Mouse (Mus musculus) liver, adult (tissue): Measurements from ENCODE around the gene Pglyrp3.

Source experiments
- GATA4 ChIP-seq: IDR thresholded peaks from 2 replicates; pipeline ENCODE4 v1.6.1; 2014; ENCODE audit warnings: mild to moderate bottlenecking, low read length; ENCODE audit not compliant: insufficient replicate concordance

Gene Pglyrp3

DNA sequence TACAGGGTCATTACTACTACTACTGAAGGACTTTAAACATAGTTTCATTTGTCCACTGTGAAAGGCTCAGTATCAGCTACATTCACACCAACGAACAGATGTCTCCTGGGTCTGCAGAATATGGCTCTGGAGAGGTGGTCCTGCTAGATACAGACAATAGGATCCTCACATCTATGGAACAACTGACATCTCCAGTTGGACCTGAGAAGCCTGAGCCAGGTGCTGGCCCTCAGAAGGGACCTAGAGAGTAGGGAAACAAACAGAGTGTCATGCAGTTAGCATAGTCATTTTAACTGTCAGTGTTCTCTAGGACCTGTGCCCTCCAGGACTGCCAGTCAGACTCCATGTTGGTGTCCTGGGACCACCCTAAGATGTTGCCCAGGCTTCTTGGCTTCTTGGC, at the start of gene Pglyrp3:
Pglyrp3 (plus strand) TSS at position 301 of the 400 bp plus-strand sequence.
- no peak for TF ChIP-seq GATA4

DNA sequence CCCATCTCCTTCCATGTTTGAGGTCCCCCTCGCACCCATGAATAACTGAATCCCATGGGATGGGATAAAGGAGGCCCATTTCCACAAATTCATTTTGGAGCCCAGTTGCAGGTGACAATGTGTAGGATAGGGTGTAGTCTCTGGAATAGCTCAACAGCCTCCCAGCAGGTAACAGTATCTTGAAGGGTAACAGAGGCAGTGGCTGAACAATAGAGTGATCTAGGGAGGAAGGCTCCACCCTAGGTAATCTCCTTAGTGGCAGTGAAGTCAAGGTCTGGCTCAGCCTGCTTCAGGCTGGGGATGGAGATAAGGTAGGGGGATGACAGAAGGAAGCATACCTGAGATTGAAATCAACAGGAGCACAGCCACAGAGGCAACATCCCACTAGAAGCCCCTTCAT, 3.4 kb upstream of the Pglyrp3 start:
- TF ChIP-seq GATA4: no peak

DNA sequence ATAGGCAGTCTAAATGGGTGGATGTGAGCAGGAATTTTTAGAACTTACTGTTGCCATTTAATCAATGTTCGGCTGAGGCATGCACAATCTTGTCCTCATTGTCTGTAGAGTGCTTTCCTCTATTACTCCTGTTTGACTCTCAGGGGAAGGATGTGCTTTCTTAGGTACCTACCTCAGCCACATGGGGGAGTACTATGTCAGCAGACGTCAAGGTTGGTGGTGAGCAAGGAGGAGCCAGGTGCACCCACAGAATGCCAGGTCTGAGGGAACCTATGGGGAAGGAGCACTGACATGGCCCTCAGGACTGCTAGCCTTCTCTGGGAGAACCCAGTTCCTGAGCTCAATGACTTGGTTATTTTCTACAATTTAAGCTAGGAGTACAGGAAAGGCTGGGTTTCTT, 18.8 kb downstream of the Pglyrp3 start:
- no peak for TF ChIP-seq GATA4

DNA sequence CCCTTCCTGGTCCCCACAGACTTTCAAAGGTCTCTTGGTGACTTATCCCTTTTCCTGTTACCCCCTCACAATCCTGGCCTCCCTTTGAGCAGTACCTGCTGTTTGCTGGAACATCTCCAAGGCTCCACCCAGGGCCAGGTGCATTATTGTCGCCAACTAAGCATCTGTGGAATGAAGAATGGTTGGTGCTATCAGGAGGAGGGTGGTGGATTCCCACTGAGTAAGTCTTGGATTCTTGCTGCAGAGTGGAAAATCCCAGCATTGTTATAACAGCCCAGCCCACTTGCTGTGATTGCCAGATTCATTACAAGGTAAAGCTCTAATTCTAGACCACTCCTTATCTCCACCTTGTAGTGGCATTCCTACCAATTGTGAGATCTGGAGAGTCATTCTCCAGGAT, 19.5 kb downstream of the Pglyrp3 start:
- no peak for TF ChIP-seq GATA4

DNA sequence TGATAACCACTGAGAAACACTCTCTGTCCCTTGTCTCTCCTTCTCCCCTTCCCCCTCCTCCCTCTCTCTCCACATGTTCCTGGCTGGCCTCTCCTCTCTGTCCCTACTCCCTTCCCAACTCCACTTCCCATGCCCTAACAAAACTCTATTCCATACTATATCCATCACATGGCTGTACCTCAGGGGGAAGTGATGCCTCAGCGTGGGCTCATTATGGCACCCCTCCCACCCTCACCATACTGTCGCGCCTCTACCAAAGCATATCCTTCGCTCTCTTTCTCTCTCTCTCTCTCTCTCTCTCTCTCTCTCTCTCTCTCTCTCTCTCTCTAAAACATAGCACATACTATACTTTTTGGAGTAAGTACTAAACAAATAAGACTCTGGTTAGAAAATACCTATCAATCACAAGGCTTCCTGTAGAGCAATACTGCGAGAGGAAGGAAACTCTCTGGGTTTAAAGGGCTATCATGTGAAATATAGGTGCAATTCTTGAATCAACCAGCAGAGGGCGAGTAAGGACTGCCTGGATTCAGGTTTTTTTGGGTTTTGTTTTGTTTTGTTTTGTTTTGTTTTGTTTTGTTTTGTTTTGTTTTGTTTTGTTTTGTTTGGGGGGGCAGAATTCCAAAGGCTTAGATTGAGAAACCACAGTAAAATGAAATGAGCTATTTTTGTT, 36.1 kb downstream of the Pglyrp3 start:
- no peak for TF ChIP-seq GATA4

DNA sequence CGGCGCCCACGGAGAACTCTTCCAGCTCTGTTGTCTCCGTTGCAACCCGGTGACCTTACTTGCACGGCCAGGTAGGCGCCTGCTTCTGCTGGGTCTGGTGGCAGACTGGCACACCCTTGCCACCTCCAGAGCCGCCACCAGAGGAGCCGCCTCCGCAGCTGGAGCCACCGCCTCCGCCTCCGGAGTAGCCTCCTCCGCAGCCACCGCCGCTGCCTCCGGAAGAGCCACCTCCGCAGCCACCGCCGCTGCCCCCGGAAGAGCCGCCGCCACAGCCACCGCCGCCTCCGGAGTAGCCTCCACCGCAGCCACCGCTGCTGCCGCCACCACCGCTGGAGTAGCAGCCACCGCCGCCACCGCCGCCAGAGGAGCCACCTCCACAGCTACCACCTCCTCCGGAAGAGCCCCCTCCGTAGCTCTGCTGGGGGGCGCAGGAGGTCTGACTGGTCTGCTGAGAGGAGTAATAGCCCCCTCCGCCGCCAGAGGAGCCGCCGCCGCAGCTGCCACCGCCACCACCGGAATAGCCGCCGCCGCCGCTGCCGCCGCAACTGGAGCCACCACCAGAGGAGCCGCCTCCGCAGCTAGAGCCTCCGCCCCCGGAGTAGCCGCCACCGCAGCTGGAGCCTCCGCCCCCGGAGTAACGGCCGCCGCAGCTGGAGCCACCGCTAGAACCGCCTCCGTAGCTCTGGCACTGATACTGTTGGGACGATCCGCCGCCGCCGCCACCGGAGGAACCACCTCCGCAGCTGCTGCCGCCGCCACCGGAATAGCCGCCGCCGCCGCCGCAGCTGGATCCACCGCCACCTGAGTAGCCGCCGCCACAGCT, 66.3 kb downstream of the Pglyrp3 start:
- no peak for TF ChIP-seq GATA4
